Mouse (Mus musculus) spleen, adult 2 months (tissue): ENCODE measurements at regions not wholly inside any gene's neighbourhood (a gene's known extent, or its start where the extent isn't known, plus 50 kb on each side); places are given as distances from the start of the nearest gene placed in this dataset.

Experiments
- CTCF ChIP-seq: fragments of 200-500 bp; IDR thresholded peaks from 2 replicates; pipeline ENCODE4 v1.5.1; 2011; ENCODE audit warnings: mild to moderate bottlenecking, inconsistent platforms; ENCODE audit not compliant: insufficient read depth, insufficient read length, insufficient replicate concordance; ENCODE audit errors: extremely low read depth
- POLR2A ChIP-seq: fragments of 200-500 bp; IDR thresholded peaks from 2 replicates; pipeline ENCODE4 v1.6.1; 2011; ENCODE audit warnings: low read depth, low read length, inconsistent platforms

GRCm38 (mm10) chr17:45936577-45936976 lies 95.6 kb downstream of the Vegfa start:
- TF ChIP-seq POLR2A (no peak), CTCF (no peak)
